Mouse (Mus musculus) cortical plate, adult 2 months (tissue): ENCODE measurements around the gene Cx3cr1.

Experiments used
- CTCF ChIP-seq: fragments of 200-500 bp; IDR thresholded peaks from 2 replicates; pipeline ENCODE4 v1.5.1; 2011; ENCODE audit warnings: mild to moderate bottlenecking, control low read depth, low read length; ENCODE audit not compliant: insufficient read depth; ENCODE audit errors: extremely low read depth
- POLR2A ChIP-seq: fragments of 200-500 bp; IDR thresholded peaks from 2 replicates; pipeline ENCODE4 v1.6.1; 2011; ENCODE audit warnings: mild to moderate bottlenecking, low read length, control low read depth; ENCODE audit not compliant: insufficient read depth; ENCODE audit errors: extremely low read depth

DNA sequence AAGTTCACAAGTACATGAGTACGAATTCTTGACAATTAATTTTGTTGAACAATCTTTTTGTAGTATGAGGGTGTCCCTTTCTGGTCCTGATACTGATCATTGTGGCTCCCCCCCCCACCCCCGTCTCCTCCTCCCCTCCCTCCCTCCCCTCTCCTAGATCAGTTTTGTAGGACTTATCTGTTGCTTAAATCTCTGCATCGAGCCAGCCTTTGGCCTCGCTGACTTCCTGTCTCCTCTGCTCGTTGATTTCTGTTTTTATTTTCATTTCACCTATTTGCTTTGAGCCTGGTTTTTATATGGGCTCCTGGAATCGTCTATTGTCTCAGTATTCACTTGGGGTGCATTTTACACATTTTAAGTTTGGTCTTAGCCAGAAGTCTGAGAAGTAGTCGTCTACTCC, 26.2 kb upstream of the Cx3cr1 start:
- TF ChIP-seq POLR2A: no peak
- TF ChIP-seq CTCF: no peak
